Mouse (Mus musculus) left cerebral cortex, adult 2 months (tissue): ENCODE measurements around the gene Hnrnpll. TPM values are rescaled to one million over a fixed set of nuclear protein-coding genes. Genes with fewer than 3 reads are reported as not detected.
"Not testable (repeated sequence)": the region's sequence is repeated elsewhere in the genome, so short reads cannot be mapped to it uniquely, and the experiment has no call there.

ENCODE experiments used
- DNase-seq, 2 experiments: peaks; one replicate each; pipeline ENCODE4 v3.0.0; 2021 to 2022; ENCODE audit warnings: low spot score in 2 of 2, mixed read lengths in 1 of 2; ENCODE audit errors: extremely low spot score in 1 of 2
- H3K27ac ChIP-seq: fragments of 200-600 bp; 2 replicates; pipeline ENCODE4 v1.8.1; 2022
- H3K4me3 ChIP-seq: fragments of 200-600 bp; 2 replicates; pipeline ENCODE4 v1.8.1; 2022
- CTCF ChIP-seq: fragments of 200-600 bp; IDR thresholded peaks from 2 replicates; pipeline ENCODE4 v1.8.1; 2022; ENCODE audit warnings: antibody characterized with exemption, mild to moderate bottlenecking, moderate library complexity
- intact Hi-C: fragments of 180-260 bp; cut with DNase I; formaldehyde crosslinking; loops from one replicate; pipeline ENCODE4 v1.15.1; 2025
- total RNA-seq, 2 experiments: library from RNA; stranded (reverse); gene quantifications; 2 replicates each; pipeline ENCODE4 v1.2.3; 2021

Gene Hnrnpll
- total RNA-seq, 2 experiments from 2014 or later = 64.0 to 66.9 TPM

DNA sequence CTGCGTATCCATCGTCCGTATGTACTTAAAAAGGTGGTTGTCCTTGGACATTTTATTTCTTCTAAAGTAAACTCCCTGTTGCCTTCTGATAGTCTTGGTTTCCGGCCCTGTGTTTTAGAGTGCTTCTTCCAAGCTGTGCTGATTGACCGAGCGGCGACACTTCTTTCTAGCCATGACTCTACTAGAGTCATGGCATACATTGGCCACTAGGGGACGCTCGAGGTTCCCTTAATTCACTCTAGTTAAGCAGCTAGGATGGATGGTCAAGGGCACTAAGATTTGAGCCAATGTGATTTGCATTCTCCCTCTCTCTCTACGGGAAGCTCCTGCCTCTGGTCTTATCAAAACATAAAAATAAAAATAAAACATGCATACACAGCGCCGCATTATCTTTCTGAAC lies 44.7 kb downstream of the Hnrnpll start:
- peak; percentile 59 to 67 for DNase-seq
- peak; percentile 100 for TF ChIP-seq CTCF
- H3K27ac ChIP-seq = no peak overlapping the region
- no peak overlapping the region for H3K4me3 ChIP-seq
- intact Hi-C loops = loop anchor here (2.0 kb wide), 1 partner anchor 163 kb away; no protein-coding TSS in a partner anchor

GRCm38 (mm10) chr17:80016400-80016799 lies 45.7 kb downstream of the Hnrnpll start:
- DNase-seq, H3K27ac ChIP-seq, H3K4me3 ChIP-seq: not testable (repeated sequence)
- intact Hi-C loops = loop anchor here (2.0 kb wide), 1 partner anchor 164 kb away; no protein-coding TSS in a partner anchor

DNA sequence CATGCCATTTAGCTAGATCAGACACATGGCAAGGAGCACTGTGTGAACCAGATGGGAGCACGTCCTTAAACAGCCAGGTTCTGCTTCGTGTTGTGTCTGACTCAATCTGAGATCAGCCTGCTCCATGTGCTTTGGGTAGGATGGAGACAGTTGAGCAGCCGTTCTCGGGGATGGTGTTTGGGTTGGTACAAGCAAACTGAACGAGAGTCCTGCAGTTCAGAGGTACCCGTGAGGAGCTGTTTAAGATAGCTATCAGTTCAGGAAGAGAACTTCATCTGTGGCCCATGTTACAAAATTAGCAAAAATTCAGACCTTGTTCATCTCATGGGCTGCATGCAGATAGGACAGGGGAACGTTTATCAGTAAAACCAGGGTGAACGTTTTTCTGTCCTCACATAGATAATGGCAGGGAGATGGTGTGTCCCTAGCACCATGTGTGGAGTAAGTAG lies 47.7 kb downstream of the Hnrnpll start:
- no peak overlapping the region for H3K27ac ChIP-seq
- intact Hi-C loops = no loop called here
- no peak for DNase-seq
- no peak overlapping the region for H3K4me3 ChIP-seq
- TF ChIP-seq CTCF = no peak

GRCm38 (mm10) chr17:80009926-80010325 lies 52.2 kb downstream of the Hnrnpll start:
- no peak overlapping the region for H3K27ac ChIP-seq
- H3K4me3 ChIP-seq = no peak overlapping the region
- TF ChIP-seq CTCF = no peak
- intact Hi-C loops = loop anchor here (10.0 kb wide), 3 partner anchors 115 to 345 kb away; partner anchors contain the start of gene Atl2
- no peak for DNase-seq

DNA sequence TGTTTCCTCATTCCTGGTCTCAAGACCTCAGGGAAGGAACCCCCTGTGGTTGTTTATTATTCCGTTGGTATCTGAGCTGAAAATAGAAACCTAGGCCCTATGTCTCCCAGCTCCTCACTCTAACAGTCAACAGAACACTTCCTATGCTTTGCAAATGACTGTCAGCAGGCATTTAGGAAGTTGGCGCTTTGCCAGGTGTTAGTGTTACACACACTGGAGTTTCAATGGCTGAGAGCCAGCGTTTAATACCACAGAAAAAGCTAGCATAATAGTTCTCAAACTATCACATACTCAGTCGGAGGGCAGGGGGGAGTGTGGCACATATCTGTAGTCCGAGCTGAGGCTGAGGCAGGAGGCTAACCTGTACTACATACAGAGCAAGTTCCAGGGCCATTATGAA lies 53.3 kb downstream of the Hnrnpll start:
- TF ChIP-seq CTCF = no peak
- Histone ChIP-seq H3K27ac (no peak overlapping the region), H3K4me3 (no peak overlapping the region)
- intact Hi-C loops = loop anchor here (10.0 kb wide), 3 partner anchors 114 to 344 kb away; partner anchors contain the start of gene Atl2
- DNase-seq = peak in 1 of 2 experiments; percentile 32

- no peak overlapping the region for H3K4me3 ChIP-seq
- H3K27ac ChIP-seq = no peak overlapping the region
- peak; percentile 38 for TF ChIP-seq CTCF
- DNase-seq = peak; percentile 42 to 63
- intact Hi-C loops = loop anchor here (5.0 to 10.0 kb wide), 4 partner anchors 110 to 340 kb away; partner anchors contain the start of gene Atl2
Observed at GRCm38 (mm10) chr17:80004345-80005239, 57.5 kb downstream of the Hnrnpll start.

GRCm38 (mm10) chr17:80003851-80004250 lies 58.3 kb downstream of the Hnrnpll start:
- DNase-seq, H3K4me3 ChIP-seq, H3K27ac ChIP-seq: not testable (repeated sequence)
- intact Hi-C loops = loop anchor here (5.0 to 10.0 kb wide), 4 partner anchors 109 to 339 kb away; partner anchors contain the start of gene Atl2

GRCm38 (mm10) chr17:80002385-80002852 lies 59.7 kb downstream of the Hnrnpll start:
- no peak overlapping the region for H3K4me3 ChIP-seq
- no peak overlapping the region for H3K27ac ChIP-seq
- TF ChIP-seq CTCF = no peak
- intact Hi-C loops = loop anchor here (5.0 to 10.0 kb wide), 4 partner anchors 108 to 338 kb away; partner anchors contain the start of gene Atl2
- DNase-seq = no peak

DNA sequence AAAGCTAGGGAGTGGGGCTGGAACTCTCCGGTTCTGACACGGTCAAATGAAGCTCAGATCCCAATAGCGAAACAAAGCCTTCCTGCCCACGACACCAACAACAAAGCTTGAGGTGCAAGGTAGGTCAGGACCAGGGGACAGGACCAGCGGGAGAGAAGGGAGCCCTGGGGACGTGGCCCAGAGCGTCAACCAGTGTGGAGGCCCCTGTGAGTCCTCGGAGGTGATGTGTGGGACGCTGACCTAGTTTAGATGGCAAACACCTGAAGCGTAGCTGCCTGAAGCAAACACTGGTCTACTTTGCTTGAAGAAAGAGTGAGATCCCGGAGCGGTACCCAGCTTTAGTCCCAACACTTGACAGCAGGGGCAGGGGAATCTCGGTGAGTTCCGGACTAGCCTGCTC lies 62.5 kb downstream of the Hnrnpll start:
- TF ChIP-seq CTCF = no peak
- DNase-seq = no peak
- H3K27ac ChIP-seq = no peak overlapping the region
- intact Hi-C loops = loop anchor here (5.0 to 10.0 kb wide), 4 partner anchors 105 to 335 kb away; partner anchors contain the start of gene Atl2
- no peak overlapping the region for H3K4me3 ChIP-seq

DNA sequence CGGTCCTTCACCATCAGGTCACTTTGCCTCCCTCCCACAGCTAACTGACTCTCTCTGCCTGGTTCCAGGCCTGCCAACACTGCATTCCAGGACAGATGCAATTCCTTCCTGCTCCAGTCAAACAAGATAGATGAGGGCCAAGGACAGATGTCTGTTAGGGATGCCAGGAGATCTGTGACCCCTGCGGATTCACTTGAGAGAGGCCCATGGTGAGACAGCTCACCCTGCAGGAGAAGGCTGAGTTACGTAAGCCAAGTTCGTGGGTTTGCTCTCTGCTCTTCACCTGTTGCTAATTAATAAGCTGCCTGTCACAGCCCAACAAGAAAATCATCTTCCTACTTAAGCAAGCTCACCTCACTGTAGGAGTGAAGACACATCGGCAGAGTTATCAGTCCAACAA lies 63.1 kb downstream of the Hnrnpll start:
- no peak for TF ChIP-seq CTCF
- H3K4me3 ChIP-seq = no peak overlapping the region
- H3K27ac ChIP-seq = no peak overlapping the region
- intact Hi-C loops = no loop called here
- no peak for DNase-seq

GRCm38 (mm10) chr17:79995091-79995691 lies 66.9 kb downstream of the Hnrnpll start:
- H3K4me3 ChIP-seq = no peak overlapping the region
- no peak overlapping the region for H3K27ac ChIP-seq
- TF ChIP-seq CTCF = no peak
- intact Hi-C loops = no loop called here
- DNase-seq = no peak

GRCm38 (mm10) chr17:79992114-79992513 lies 70.0 kb downstream of the Hnrnpll start:
- Histone ChIP-seq H3K4me3 (no peak overlapping the region), H3K27ac (no peak overlapping the region)
- intact Hi-C loops = no loop called here
- DNase-seq = no peak
- no peak; the same call in none of the 2 replicates for TF ChIP-seq CTCF
